Mouse (Mus musculus) G1E-ER4 (cell line): ENCODE data around the gene Nalcn. TPM values are rescaled to one million over a fixed set of nuclear protein-coding genes. Genes with fewer than 3 reads are reported as not detected.

Source experiments
- GATA1 ChIP-seq: IDR thresholded peaks from one replicate; pipeline ENCODE4 v1.8.0; 2012; ENCODE audit warnings: low read length, inconsistent platforms
- polyA plus RNA-seq: library from polyadenylated mRNA; stranded (reverse); fragments of >175 nt; gene quantifications from 2 replicates; pipeline ENCODE4 v1.2.3, GENCODE M21; 2012

The Nalcn gene
- polyA plus RNA-seq, 1 experiment, result not detected

GRCm38 (mm10) chr14:123533000-123533399 is 93.9 kb downstream of the Nalcn start:
- no peak for TF ChIP-seq GATA1

- no peak for TF ChIP-seq GATA1
These were observed 95.7 kb downstream of the Nalcn start for GRCm38 (mm10) chr14:123531271-123531670.

DNA sequence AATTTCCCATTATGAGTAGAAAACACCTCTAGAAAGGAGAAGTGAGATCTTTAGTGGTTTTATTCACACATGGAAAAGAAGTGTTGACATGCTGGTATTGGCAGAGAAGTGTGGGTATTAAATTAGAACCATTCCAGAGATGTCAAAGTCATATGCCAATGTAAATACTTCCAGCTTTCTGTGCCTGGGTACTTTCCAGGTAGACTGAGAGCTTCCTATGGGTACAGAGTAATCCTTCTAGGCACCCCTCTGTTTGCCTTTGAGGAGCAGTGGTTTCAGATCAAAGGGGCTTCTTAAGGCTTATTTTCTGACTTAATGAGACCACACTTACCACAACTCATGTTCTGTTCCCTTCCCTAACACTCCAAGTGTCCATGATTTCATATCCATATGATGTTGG is 97.8 kb downstream of the Nalcn start:
- no peak for TF ChIP-seq GATA1

DNA sequence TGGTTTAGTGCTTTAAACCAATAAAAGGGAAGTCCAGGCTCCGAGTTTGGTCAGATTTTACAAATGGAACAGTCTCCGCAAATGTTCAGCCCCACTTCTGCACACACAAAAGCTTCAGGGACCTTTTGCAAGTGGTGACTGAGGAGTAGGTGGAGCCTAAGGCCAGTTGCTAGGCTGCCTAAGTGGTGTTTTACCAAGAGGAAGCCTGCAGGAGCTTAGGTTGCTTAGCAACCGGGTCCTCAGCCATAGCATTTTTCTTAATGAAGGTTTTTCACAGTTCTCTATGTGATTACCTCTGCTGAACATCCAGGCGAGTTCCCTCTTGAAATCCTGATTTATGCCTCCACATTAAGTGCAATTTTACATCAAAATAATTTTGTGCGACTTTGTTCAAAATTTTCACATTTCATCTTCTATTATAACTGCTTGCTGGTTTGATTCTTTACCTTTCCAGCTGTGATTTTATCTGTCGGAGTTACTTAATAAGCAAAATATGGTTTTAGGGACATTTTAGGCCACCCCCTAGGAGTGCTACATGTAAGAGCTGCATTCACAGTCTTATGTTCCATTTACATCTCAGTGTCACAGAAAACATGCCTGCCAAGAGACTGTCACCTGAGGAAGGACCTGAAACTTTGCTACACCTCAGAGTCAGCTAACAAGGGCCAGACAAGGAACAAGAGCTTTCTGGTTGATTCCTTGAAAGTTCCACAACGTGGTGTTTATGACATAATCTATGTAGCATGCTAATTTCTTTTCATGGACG is 113.4 kb downstream of the Nalcn start:
- no peak for TF ChIP-seq GATA1

DNA sequence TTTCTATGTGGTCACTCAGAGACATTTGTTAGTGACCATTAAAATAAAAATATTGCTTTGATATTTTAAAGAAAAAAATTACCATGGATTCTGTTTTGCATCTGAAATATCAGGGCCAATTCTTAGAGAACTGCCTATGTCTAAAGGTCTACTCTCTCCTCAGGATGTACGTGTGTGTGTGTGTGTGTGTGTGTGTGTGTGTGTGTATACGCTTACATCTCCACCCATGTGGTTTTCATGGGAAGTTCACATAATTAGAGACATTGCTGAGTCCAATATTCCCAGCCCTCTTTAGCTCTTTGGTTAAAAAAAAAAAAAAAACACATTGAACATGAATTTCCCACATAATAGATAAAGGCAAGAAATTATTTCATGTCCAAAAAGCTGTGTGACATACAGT is 114.0 kb downstream of the Nalcn start:
- TF ChIP-seq GATA1, result no peak

- no peak for TF ChIP-seq GATA1
These were observed 131.4 kb downstream of the Nalcn start for GRCm38 (mm10) chr14:123495544-123495943.

DNA sequence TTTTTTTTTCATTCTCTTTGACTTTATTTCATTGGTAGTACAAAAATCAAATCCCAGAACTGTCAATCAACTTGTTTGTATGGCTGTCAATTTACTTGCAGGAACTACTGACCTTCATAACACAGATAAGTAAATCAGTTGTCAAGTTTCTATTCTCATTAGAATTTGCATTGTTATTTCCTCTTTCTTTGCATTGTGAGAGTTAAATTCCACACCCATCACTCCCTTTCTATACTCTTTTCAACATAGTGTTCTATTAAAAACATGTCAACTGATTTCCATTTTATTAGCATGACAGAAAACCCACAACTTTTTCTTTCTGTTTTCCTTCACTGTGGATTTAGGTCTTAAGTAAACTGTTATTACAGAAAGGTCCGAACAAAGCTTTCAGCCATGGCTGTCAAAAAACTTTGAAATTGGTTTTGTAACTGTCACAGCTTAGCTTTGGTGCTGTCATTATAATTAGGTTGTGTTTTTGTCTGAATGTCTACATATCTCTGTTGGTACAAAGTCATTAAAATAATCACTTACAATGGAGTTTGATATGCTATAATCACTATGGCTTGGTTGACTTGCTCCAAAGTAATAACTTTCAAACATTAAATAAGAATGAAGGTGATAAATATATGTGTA is 138.3 kb downstream of the Nalcn start:
- TF ChIP-seq GATA1, result no peak

GRCm38 (mm10) chr14:123462026-123462425 is 164.9 kb downstream of the Nalcn start:
- TF ChIP-seq GATA1, result no peak

- no peak for TF ChIP-seq GATA1
These were observed 180.9 kb downstream of the Nalcn start for GRCm38 (mm10) chr14:123446031-123446430.

GRCm38 (mm10) chr14:123435542-123435941 is 191.4 kb downstream of the Nalcn start:
- no peak for TF ChIP-seq GATA1

- TF ChIP-seq GATA1, result no peak
These were observed 250.6 kb downstream of the Nalcn start for GRCm38 (mm10) chr14:123376167-123376855.

- TF ChIP-seq GATA1, result no peak
These were observed 255.4 kb downstream of the Nalcn start for GRCm38 (mm10) chr14:123371522-123371921.

DNA sequence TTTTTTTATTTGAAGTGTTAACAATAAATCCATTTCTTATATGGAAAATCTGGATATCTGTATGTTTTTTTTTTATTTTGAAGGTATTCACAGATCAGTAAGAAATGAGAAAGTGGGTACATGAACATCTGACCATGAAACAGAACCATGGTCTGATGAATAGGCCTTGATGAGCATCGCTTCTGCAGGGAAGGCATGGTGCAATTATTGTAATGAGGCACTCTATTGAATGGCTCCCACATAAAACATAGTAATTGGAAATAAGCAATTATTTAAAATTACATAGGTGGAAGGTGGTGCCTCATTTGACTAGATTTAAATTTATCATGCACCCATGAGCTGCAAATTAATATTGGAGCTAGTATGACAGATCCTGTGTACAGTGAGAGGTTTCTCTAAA is 267.3 kb downstream of the Nalcn start:
- TF ChIP-seq GATA1, result no peak

- no peak for TF ChIP-seq GATA1
These were observed 274.0 kb downstream of the Nalcn start for GRCm38 (mm10) chr14:123352973-123353372.

DNA sequence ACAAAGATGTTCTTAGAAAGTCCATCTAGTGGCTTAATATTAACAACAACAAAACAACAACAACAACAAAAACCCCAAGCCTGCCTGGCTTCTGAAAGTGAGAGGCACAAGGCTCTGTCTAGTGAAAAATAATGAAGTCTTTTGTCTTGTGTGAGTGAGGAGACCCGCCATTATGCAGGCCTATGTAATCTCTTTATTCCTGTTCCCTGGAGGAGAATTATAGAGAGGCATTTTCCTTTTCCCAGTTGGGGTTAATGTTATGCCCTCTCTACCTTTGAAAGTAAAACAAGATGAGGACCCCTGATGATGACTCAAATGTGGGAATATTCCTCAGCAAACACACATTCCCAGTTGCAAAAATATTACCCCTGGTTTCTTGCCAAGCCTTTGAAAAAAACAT is 295.1 kb downstream of the Nalcn start:
- no peak for TF ChIP-seq GATA1

DNA sequence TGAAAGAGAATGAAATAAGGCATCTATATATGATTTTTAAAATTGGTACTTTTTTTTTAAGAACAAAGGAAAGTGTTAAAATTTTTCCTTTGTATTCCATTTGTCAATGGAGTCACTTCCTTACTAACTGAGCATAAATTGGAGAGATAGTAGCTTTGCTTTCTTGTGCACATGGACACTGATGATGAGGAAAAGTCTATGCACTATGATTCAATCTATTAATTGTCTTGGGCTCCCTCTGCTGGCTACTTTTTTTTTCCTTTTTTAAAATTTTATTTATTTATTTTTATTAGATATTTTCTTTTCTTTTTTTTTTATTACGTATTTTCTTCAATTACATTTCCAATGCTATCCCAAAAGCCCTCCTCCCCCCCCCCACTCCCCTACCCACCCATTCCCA is 312.6 kb downstream of the Nalcn start:
- TF ChIP-seq GATA1, result no peak
